Comparison of ENCODE assay signal across 8 mouse cellular contexts in the genomic region with DNA sequence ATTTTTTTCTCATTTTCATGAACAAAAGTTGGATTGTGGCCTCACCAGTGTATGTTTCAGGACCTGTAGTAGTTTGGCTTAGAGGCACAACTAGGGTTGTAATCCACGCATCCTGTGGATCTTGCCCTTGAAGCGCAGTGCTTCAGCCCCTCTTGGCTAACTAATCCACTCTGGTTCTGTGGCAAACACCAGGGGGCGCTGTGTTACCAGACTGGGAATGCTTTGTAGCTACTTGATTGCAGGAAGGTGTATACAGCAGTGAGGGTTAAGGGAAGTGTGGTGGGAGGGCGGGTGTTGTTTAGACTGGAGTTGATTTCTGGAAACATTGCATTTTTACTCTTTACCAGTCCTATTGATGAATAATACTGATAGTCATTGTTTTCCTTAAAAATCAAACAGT.
DNase-seq lines count a peak whose midpoint lies in the region; ATAC-seq and TF ChIP-seq lines count a peak whose summit lies in the region.

No protein-coding gene starts in this region.

- peak; percentile 22 for DNase-seq in G1E (ENCODE audit: low spot score)
- peak; percentile 74 to 76 for DNase-seq in adrenal gland, postnatal 4 days (ENCODE audit: low spot score in 2 of 2)
- peak; percentile 87 for DNase-seq in embryonic facial prominence, embryonic 14.5 days (ENCODE audit: low spot score)
- peak; percentile 91 for DNase-seq in heart, embryonic 10.5 days (ENCODE audit: low spot score)
- DNase-seq in layer of hippocampus, adult 8-10 months (ENCODE audit: low spot score in 2 of 2), result peak; percentile 72 to 86
- DNase-seq in lung, postnatal 14 days, result peak; percentile 93
- DNase-seq in right cerebral cortex, postnatal 36 days (ENCODE audit: low spot score in 2 of 2), result peak; percentile 56 to 73
- DNase-seq in yolk sac, embryonic 10.5 days (ENCODE audit: low spot score), result peak; percentile 66

- no peaks in the 10 kb centered on the region for H3K27me3 ChIP-seq in G1E (ENCODE audit: insufficient read depth, low read length)
- no peaks in the 10 kb centered on the region for H3K27me3 ChIP-seq in embryonic facial prominence, embryonic 14.5 days (replicated peaks; ENCODE audit: control insufficient read depth, insufficient read depth, low read length)
- H3K27me3 ChIP-seq in heart, embryonic 10.5 days (ENCODE audit: insufficient read depth, poor library complexity, severe bottlenecking), result no peaks in the 10 kb centered on the region

- H3K27ac ChIP-seq in embryonic facial prominence, embryonic 14.5 days (replicated peaks; ENCODE audit: low read depth, low read length), result no peak overlapping the region
- no peak overlapping the region for H3K27ac ChIP-seq in heart, embryonic 10.5 days

- no peak overlapping the region for H3K4me2 ChIP-seq in embryonic facial prominence, embryonic 14.5 days (ENCODE audit: low read depth, low read length)

- peak; percentile 63; the same call in 1 of the 2 replicates for ATAC-seq in G1E (ENCODE audit: extremely low read depth, insufficient number of reproducible peaks, low FRiP score, poor library complexity, severe bottlenecking)
- peak; percentile 72; the same call in 1 of the 2 replicates for ATAC-seq in embryonic facial prominence, embryonic 14.5 days (ENCODE audit: low read depth)

- peaks cover 76% of the 10 kb centered on the region for H3K36me3 ChIP-seq in G1E (replicated peaks)
- H3K36me3 ChIP-seq in embryonic facial prominence, embryonic 14.5 days (ENCODE audit: control insufficient read depth, insufficient read depth, low read length), result peaks cover 72% of the 10 kb centered on the region
- H3K36me3 ChIP-seq in heart, embryonic 10.5 days, result peaks cover 81% of the 10 kb centered on the region

- H3K4me1 ChIP-seq in G1E (ENCODE audit: insufficient read depth, low read depth, low read length), result no peaks in the 10 kb centered on the region
- H3K4me1 ChIP-seq in embryonic facial prominence, embryonic 14.5 days (ENCODE audit: control insufficient read depth, insufficient read depth, low read length), result no peaks in the 10 kb centered on the region
- no peaks in the 10 kb centered on the region for H3K4me1 ChIP-seq in heart, embryonic 10.5 days

- no peaks in the 10 kb centered on the region for H3K9me3 ChIP-seq in G1E (replicated peaks)
- H3K9me3 ChIP-seq in embryonic facial prominence, embryonic 14.5 days (ENCODE audit: control insufficient read depth, low read length), result no peaks in the 10 kb centered on the region
- H3K9me3 ChIP-seq in heart, embryonic 10.5 days, result no peaks in the 10 kb centered on the region

- WGBS in embryonic facial prominence, embryonic 14.5 days, result 38% methylated on average over 4 of the region's 4 CpGs
- 47% methylated on average over 4 of the region's 4 CpGs for WGBS in heart, embryonic 10.5 days

- TF ChIP-seq CTCF in G1E (IDR thresholded peaks at IDR 0.05; ENCODE audit: low read depth, low read length), result peak; percentile 84

- no peak overlapping the region for H3K9ac ChIP-seq in embryonic facial prominence, embryonic 14.5 days (ENCODE audit: low read depth, low read length)

- H3K4me3 ChIP-seq in G1E (ENCODE audit: low read depth, low read length), result no peak overlapping the region
- H3K4me3 ChIP-seq in embryonic facial prominence, embryonic 14.5 days (ENCODE audit: low read depth, low read length), result no peak overlapping the region
- H3K4me3 ChIP-seq in heart, embryonic 10.5 days, result no peak overlapping the region

Comparison
In these comparisons a context has a peak if more than half of its experiments do, and no peak if none do; other contexts are left out.
1. DNase-seq: peak in every context shown above with its lines; median percentile 93 in lung, postnatal 14 days; 91 in heart, embryonic 10.5 days; 87 in embryonic facial prominence, embryonic 14.5 days; 79 in layer of hippocampus, adult 8-10 months; 75 in adrenal gland, postnatal 4 days; 66 in yolk sac, embryonic 10.5 days; 64 in right cerebral cortex, postnatal 36 days; 22 in G1E.